Mouse (Mus musculus): ENCODE data around the gene Setd5.

- TF ChIP-seq GATA1 (IDR thresholded peaks at IDR 0.05; ENCODE audit: low read length) (no peak), TAL1 (IDR thresholded peaks at IDR 0.05; ENCODE audit: low read length) (no peak)
Measured at GRCm38 (mm10) chr6:113170651-113171050, 93.5 kb downstream of the Setd5 start.
